Mouse (Mus musculus) heart, postnatal 0 days (tissue): ENCODE results near the gene Nenf.

Source experiments
- CTCF ChIP-seq: IDR thresholded peaks from 2 replicates; pipeline ENCODE4 v1.5.1; 2016; ENCODE audit warnings: antibody characterized with exemption, control low read depth, low read depth
- EP300 ChIP-seq: IDR thresholded peaks from 2 replicates; pipeline ENCODE4 v1.6.1; 2016; ENCODE audit warnings: antibody characterized with exemption, low read depth

- TF ChIP-seq EP300 (no peak), CTCF (no peak)
These were observed 32.4 kb upstream of the Nenf start for GRCm38 (mm10) chr1:191350355-191350754.
